10 mouse cellular contexts compared by ENCODE assay signal in genomic region chr4:148384251-148385230, GRCm38 (mm10).
DNase-seq lines count a peak whose midpoint lies in the region; ATAC-seq and TF ChIP-seq lines count a peak whose summit lies in the region.
"Had no signal": no experiment of that assay in that cellular context is flagged by ENCODE, and none has a peak within 500 bp of the region (broad histone marks: within the 10 kb centered on the region; RNA-seq: fewer than 3 reads in every experiment).

No protein-coding gene starts in this region.

- H3K4me3 ChIP-seq in left cerebral cortex, adult 2 months, result no peak overlapping the region
- no peak overlapping the region for H3K4me3 ChIP-seq in neural tube, embryonic 15.5 days (replicated peaks)
- H3K4me3 ChIP-seq: heart, embryonic 13.5 days had no signal

- intact Hi-C loops in left cerebral cortex, adult 2 months (cut with DNase I), result loop anchor here (2.0 kb wide), 2 partner anchors 28 to 98 kb away; partner anchors contain the start of gene Disp3

- WGBS in neural tube, embryonic 15.5 days, result 15% methylated on average over 20 of the region's 20 CpGs

- peak overlapping the region; percentile 85 for H3K27ac ChIP-seq in left cerebral cortex, adult 2 months
- peak overlapping the region; percentile 69 for H3K27ac ChIP-seq in neural tube, embryonic 15.5 days (replicated peaks)
- H3K27ac ChIP-seq: heart, embryonic 13.5 days; liver, embryonic 14.5 days had no signal

- peaks cover 29% of the 10 kb centered on the region for H3K4me1 ChIP-seq in neural tube, embryonic 15.5 days
- H3K4me1 ChIP-seq: heart, embryonic 13.5 days had no signal

- no peaks in the 10 kb centered on the region for H3K27me3 ChIP-seq in neural tube, embryonic 15.5 days (replicated peaks)

- no peaks in the 10 kb centered on the region for H3K36me3 ChIP-seq in neural tube, embryonic 15.5 days
- H3K36me3 ChIP-seq: heart, embryonic 13.5 days had no signal

- H3K4me2 ChIP-seq in neural tube, embryonic 15.5 days, result no peak overlapping the region
- H3K4me2 ChIP-seq: heart, embryonic 13.5 days had no signal

- ATAC-seq in neural tube, embryonic 15.5 days (ENCODE audit: low FRiP score), result peak; percentile 82
- ATAC-seq in granulocyte monocyte progenitor cell, adult 5-6 weeks (replicated peaks; ENCODE audit: poor library complexity, severe bottlenecking), result no peak
- ATAC-seq in megakaryocyte, adult 5-6 weeks (ENCODE audit: poor library complexity, severe bottlenecking), result no peak

- H3K9ac ChIP-seq in neural tube, embryonic 15.5 days (replicated peaks), result no peak overlapping the region
- H3K9ac ChIP-seq: heart, embryonic 13.5 days; liver, embryonic 14.5 days had no signal

- DNase-seq in embryo, embryonic 10.5 days (ENCODE audit: low spot score), result peak; percentile 86
- peak; percentile 48 to 62 for DNase-seq in frontal cortex, postnatal 25 days (ENCODE audit: low spot score in 2 of 2)
- peak; percentile 67 to 82 for DNase-seq in left cerebral cortex, adult 2 months (ENCODE audit: extremely low spot score in 1 of 2, low spot score in 2 of 2)
- DNase-seq in kidney, adult 8-10 months, result no peak
- no peak for DNase-seq in lung, postnatal 4 days

- H3K9me3 ChIP-seq in neural tube, embryonic 15.5 days (replicated peaks), result no peaks in the 10 kb centered on the region
- H3K9me3 ChIP-seq: heart, embryonic 13.5 days had no signal

- no peak; the same call in 1 of the 2 replicates for TF ChIP-seq CTCF in left cerebral cortex, adult 2 months (IDR thresholded peaks at IDR 0.05)

Comparison
In these comparisons a context has a peak if more than half of its experiments do, and no peak if none do; other contexts are left out.
1. DNase-seq: peak in embryo, embryonic 10.5 days (single experiment), frontal cortex, postnatal 25 days (2 of 2) and left cerebral cortex, adult 2 months (2 of 2); none in kidney, adult 8-10 months (0 of 2) and lung, postnatal 4 days (0 of 2).